Comparison of ENCODE assay signal across 8 mouse cellular contexts in the genomic region with DNA sequence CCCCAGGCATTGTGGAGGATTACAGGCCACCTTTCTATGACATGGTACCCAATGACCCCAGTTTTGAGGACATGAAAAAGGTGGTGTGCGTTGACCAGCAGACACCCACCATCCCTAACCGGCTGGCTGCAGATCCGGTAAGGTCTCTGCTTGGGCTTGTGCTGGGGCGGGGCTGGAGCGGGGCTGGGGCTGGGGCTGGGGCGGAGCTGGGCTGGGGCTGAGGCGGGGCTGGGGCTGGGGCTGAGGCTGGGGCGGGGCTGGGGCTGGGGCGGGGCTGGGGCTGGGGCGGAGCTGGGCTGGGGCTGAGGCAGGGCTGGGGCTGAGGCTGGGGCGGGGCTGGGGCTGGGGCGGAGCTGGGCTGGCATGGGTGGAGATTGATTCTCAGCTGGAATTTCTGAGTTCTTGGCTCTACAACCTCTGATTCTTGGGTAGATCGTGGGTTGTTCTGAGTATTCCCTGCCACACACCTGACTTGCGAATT. TPM values are rescaled to one million over a fixed set of nuclear protein-coding genes. Genes with fewer than 3 reads are reported as not detected.
DNase-seq lines count a peak whose midpoint lies in the region; ATAC-seq and TF ChIP-seq lines count a peak whose summit lies in the region.

No protein-coding gene starts in this region.

- H3K4me3 ChIP-seq in bone marrow, adult 2 months (replicated peaks; ENCODE audit: control insufficient read depth, low read depth, low read length): peak overlapping the region; percentile 15
- H3K4me3 ChIP-seq in heart, embryonic 11.5 days (ENCODE audit: low read depth, low read length): no peak overlapping the region
- no peak overlapping the region for H3K4me3 ChIP-seq in kidney, embryonic 15.5 days (replicated peaks)

- 6% methylated on average over 14 of the region's 14 CpGs for WGBS in bone marrow, adult 2 months
- WGBS in heart, embryonic 11.5 days (ENCODE audit: insufficient replicate concordance): 3% methylated on average over 8 of the region's 14 CpGs
- 1% methylated on average over 14 of the region's 14 CpGs for WGBS in kidney, embryonic 15.5 days

- no peaks in the 10 kb centered on the region for H3K36me3 ChIP-seq in heart, embryonic 11.5 days (ENCODE audit: control insufficient read depth, insufficient read depth, low read length)
- peaks cover 7% of the 10 kb centered on the region for H3K36me3 ChIP-seq in kidney, embryonic 15.5 days

- H3K9ac ChIP-seq in heart, embryonic 11.5 days (ENCODE audit: low read depth, low read length): no peak overlapping the region
- H3K9ac ChIP-seq in kidney, embryonic 15.5 days: no peak overlapping the region

- peak overlapping the region; percentile 28; the same call in 1 of the 2 replicates for H3K4me2 ChIP-seq in heart, embryonic 11.5 days
- H3K4me2 ChIP-seq in kidney, embryonic 15.5 days: 0 out of 2 replicates have a peak overlapping the region, but pooled peaks have one; percentile 37

- no peaks in the 10 kb centered on the region for H3K9me3 ChIP-seq in heart, embryonic 11.5 days (replicated peaks; ENCODE audit: control insufficient read depth, low read length)
- no peaks in the 10 kb centered on the region for H3K9me3 ChIP-seq in kidney, embryonic 15.5 days (replicated peaks)

- peaks cover 6% of the 10 kb centered on the region for H3K4me1 ChIP-seq in bone marrow, adult 2 months (ENCODE audit: control insufficient read depth, insufficient read depth, low read length)
- H3K4me1 ChIP-seq in heart, embryonic 11.5 days (ENCODE audit: control insufficient read depth, insufficient read depth, low read length): peaks cover 44% of the 10 kb centered on the region
- H3K4me1 ChIP-seq in kidney, embryonic 15.5 days: peaks cover 64% of the 10 kb centered on the region

- ATAC-seq in heart, embryonic 11.5 days (replicated peaks; ENCODE audit: insufficient number of reproducible peaks, low FRiP score, low TSS enrichment): peak; percentile 74
- peak; percentile 49 for ATAC-seq in kidney, embryonic 15.5 days (replicated peaks; ENCODE audit: low FRiP score)

- no peak for TF ChIP-seq POLR2A in bone marrow, adult 2 months (IDR thresholded peaks at IDR 0.05; ENCODE audit: borderline replicate concordance, control insufficient read depth, low read depth, low read length)

- no peak for TF ChIP-seq CTCF in bone marrow, adult 2 months (IDR thresholded peaks at IDR 0.05; ENCODE audit: control insufficient read depth, insufficient read depth, low read length)

- peaks cover under 1% of the 10 kb centered on the region for H3K27me3 ChIP-seq in heart, embryonic 11.5 days (ENCODE audit: control insufficient read depth, insufficient read depth, low read length)
- H3K27me3 ChIP-seq in kidney, embryonic 15.5 days: no peaks in the 10 kb centered on the region

- H3K27ac ChIP-seq in bone marrow, adult 2 months (ENCODE audit: control insufficient read depth, insufficient read depth, low read depth, low read length, poor library complexity): no peak overlapping the region
- H3K27ac ChIP-seq in heart, embryonic 11.5 days (ENCODE audit: low read depth, low read length): no peak overlapping the region
- peak overlapping the region; percentile 70; the same call in 1 of the 2 replicates for H3K27ac ChIP-seq in kidney, embryonic 15.5 days

- peak; percentile 80 for DNase-seq in adrenal gland, postnatal 10 days
- DNase-seq in adrenal gland, adult 18-20 months (ENCODE audit: low spot score in 2 of 2): no peak
- peak; percentile 71 for DNase-seq in lung, postnatal 36 days
- peak; percentile 83 for DNase-seq in yolk sac, embryonic 10.5 days (ENCODE audit: low spot score)
- no peak for DNase-seq in cerebellum, postnatal 14 days

RNA-seq across cellular contexts. Expression of gene Acvrl1, which starts 12.8 kb away (rescaled TPM):
- 10 to 100 TPM; 19.5 to 19.8 TPM for total RNA-seq in adrenal gland, postnatal 10 days (2021)
- 10 to 100 TPM; 19.1 to 26.1 TPM for total RNA-seq in adrenal gland, adult 18-20 months (2021)
- 7.3 and 21.9 TPM in 2 replicates for polyA plus RNA-seq in bone marrow, adult 2 months (2011; ENCODE audit: insufficient read depth, insufficient read length, low replicate concordance, missing spikeins)
- 1.5 and 2.0 TPM in 2 replicates for polyA plus RNA-seq in heart, embryonic 11.5 days (2014; fragmentation: Nextera tagmentation; extraction: Ambion mirVana)
- polyA plus RNA-seq in kidney, embryonic 15.5 days (2015; fragmentation: Nextera tagmentation; extraction: Ambion mirVana): 17.2 and 18.4 TPM in 2 replicates

RNA-seq across cellular contexts. Expression of gene Ankrd33, which starts 25.5 kb away (rescaled TPM):
- under 1 TPM; 0.24 to 0.33 TPM for total RNA-seq in adrenal gland, postnatal 10 days (2021)
- total RNA-seq in adrenal gland, adult 18-20 months (2021): under 1 TPM; 0.42 to 0.70 TPM
- not detected in 2 replicates for polyA plus RNA-seq in bone marrow, adult 2 months (2011; ENCODE audit: insufficient read depth, insufficient read length, low replicate concordance, missing spikeins)
- polyA plus RNA-seq in heart, embryonic 11.5 days (2014; fragmentation: Nextera tagmentation; extraction: Ambion mirVana): not detected in 2 replicates
- not detected in 2 replicates for polyA plus RNA-seq in kidney, embryonic 15.5 days (2015; fragmentation: Nextera tagmentation; extraction: Ambion mirVana)

RNA-seq across cellular contexts. Expression of gene Acvr1b, which starts 32.8 kb away (rescaled TPM):
- 10 to 100 TPM; 10.8 to 13.4 TPM for total RNA-seq in adrenal gland, postnatal 10 days (2021)
- 1 to 10 TPM; 5.8 to 5.9 TPM for total RNA-seq in adrenal gland, adult 18-20 months (2021)
- 3.6 and 6.4 TPM in 2 replicates for polyA plus RNA-seq in bone marrow, adult 2 months (2011; ENCODE audit: insufficient read depth, insufficient read length, low replicate concordance, missing spikeins)
- polyA plus RNA-seq in heart, embryonic 11.5 days (2014; fragmentation: Nextera tagmentation; extraction: Ambion mirVana): 8.0 and 8.9 TPM in 2 replicates
- 6.2 and 6.4 TPM in 2 replicates for polyA plus RNA-seq in kidney, embryonic 15.5 days (2015; fragmentation: Nextera tagmentation; extraction: Ambion mirVana)

Comparison
In these comparisons a context has a peak if more than half of its experiments do, and no peak if none do; other contexts are left out.
1. DNase-seq: peak in adrenal gland, postnatal 10 days (single experiment), lung, postnatal 36 days (single experiment) and yolk sac, embryonic 10.5 days (single experiment); none in adrenal gland, adult 18-20 months (0 of 2) and cerebellum, postnatal 14 days (0 of 2).